Mouse (Mus musculus) R1 (cell line): ENCODE measurements at regions not wholly inside any gene's neighbourhood (a gene's known extent, or its start where the extent isn't known, plus 50 kb on each side); places are given as distances from the start of the nearest gene placed in this dataset.
"Not testable (repeated sequence)": the region's sequence is repeated elsewhere in the genome, so short reads cannot be mapped to it uniquely, and the experiment has no call there.

Experiments
- DNase-seq: peaks from one replicate; pipeline ENCODE4 v3.0.0-alpha.2; 2018; ENCODE audit warnings: low read depth, low spot score

DNA sequence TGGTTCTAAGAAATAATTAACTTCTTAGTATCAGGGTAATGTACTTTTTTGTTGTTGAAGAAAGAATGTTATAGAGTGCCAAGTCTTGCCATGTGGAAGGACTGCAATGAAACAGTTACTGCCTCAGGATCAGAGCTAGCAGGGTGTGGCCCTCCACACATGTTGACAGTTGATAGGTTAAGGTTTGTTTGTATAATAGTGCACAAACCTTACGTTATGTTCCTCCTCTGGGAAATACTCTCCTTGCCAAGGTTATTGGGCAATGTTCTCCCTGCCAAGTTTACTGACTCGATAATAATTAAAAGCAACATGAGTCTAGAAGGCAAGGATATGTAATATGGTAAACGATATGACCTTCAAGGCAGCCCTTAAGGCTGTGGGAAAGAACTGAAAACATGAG, 799.2 kb downstream of the Rab28 start:
- DNase-seq = no peak

DNA sequence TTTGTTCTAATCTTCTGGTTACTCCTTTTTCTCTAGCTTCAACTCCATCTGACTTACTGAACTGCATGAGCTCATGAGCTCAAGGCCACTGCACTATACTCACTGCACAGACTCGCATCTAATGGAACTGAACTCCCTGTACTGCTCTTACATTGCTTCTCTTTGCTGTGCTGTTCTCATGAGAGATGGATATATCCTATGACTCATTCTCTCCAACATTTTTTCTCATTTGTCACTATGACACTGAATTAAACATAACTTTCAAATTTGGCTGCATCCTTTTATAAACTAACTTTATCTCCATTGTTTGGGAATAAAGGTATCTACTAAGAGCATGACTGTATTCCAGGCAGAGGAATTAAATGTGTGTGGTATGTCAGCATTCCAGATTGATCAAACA, 806.2 kb downstream of the Rab28 start:
- DNase-seq = no peak

DNA sequence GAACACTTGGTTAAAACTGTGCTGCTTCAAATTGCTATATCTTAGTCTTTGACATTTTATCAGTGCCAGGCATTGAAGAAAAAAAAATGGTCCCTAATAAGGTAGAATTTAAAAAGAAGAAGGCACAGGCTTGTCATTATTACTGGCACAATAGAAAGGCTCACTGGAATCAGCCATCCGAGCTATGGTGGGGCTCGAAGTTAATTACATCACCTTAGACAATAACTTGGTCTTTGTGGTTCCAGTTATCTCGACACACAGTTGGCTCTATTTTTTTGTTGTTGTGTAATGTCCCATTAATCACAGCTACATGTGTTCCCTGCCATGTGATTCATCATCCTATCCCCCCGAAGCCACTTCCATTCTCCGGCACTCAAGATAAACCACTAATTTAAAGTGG, 825.1 kb downstream of the Rab28 start:
- DNase-seq = no peak

DNA sequence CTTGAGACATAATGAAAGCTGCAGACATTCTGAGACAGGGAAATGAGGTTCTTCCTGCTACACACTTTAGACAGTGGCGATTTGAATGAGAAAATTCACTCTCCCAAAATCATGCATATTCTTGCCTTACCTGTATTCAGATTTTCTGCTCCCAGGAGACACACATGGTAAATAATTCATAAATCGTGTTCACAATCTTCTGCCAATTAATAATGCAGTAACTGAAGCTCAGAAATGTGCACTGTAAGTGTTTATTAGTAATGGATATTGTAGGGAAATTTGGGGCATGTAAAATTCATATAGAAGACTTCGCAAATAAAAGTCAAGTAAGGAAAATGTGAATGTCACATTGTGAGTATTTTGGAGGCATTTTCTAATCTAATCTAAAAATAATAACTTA, 830.2 kb downstream of the Rab28 start:
- DNase-seq = no peak

DNA sequence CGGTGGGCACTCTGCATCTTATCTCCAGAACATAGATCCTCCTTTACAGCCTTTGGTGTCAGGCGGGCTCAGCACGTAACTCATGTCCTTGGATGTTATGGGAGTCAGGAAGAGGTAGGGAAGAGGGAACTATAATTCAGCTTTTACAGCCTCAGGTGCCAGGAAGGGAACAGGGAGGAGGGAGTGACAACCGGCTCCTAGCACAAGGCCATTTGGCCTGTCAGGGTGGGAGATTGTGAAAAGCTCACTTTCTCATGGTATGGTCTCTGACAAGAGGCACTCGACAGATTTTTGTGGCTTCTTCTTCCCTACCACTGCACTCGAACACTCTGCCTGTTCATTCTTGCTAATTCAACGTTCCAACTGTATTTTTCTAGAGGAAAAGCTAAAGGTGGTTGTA, 845.6 kb downstream of the Rab28 start:
- DNase-seq = not testable (repeated sequence)
